Mouse (Mus musculus) spleen, adult 2 months (tissue): ENCODE measurements at regions not wholly inside any gene's neighbourhood (a gene's known extent, or its start where the extent isn't known, plus 50 kb on each side); places are given as distances from the start of the nearest gene placed in this dataset.

ENCODE experiments used
- DNase-seq, 2 experiments: peaks; one replicate each; pipeline versions ENCODE4 v3.0.0 to v3.0.0-alpha.2; 2012 to 2021; ENCODE audit warnings: low spot score in 2 of 2, low read depth in 1 of 2
- H3K27ac ChIP-seq: fragments of 200-500 bp; 2 replicates; pipeline ENCODE4 v1.5.1; 2012; ENCODE audit warnings: low read length, inconsistent platforms; ENCODE audit not compliant: insufficient read depth
- H3K27me3 ChIP-seq: fragments of 200-500 bp; 2 replicates; pipeline ENCODE4 v1.6.1; 2012; ENCODE audit warnings: mild to moderate bottlenecking, moderate library complexity, low read length, inconsistent platforms; ENCODE audit not compliant: control insufficient read depth, insufficient read depth
- H3K36me3 ChIP-seq: fragments of 200-500 bp; 2 replicates; pipeline ENCODE4 v1.6.1; 2012; ENCODE audit warnings: mild to moderate bottlenecking, low read length, inconsistent platforms; ENCODE audit not compliant: control insufficient read depth, insufficient read depth
- H3K4me1 ChIP-seq: fragments of 200-500 bp; 2 replicates; pipeline ENCODE4 v1.6.1; 2011; ENCODE audit warnings: inconsistent platforms; ENCODE audit not compliant: control insufficient read depth, insufficient read depth, insufficient read length
- H3K4me3 ChIP-seq: fragments of 200-500 bp; 2 replicates; pipeline ENCODE4 v1.5.1; 2011; ENCODE audit warnings: mild to moderate bottlenecking, inconsistent platforms; ENCODE audit not compliant: insufficient read depth, insufficient read length; ENCODE audit errors: extremely low read depth
- CTCF ChIP-seq: fragments of 200-500 bp; IDR thresholded peaks from 2 replicates; pipeline ENCODE4 v1.5.1; 2011; ENCODE audit warnings: mild to moderate bottlenecking, inconsistent platforms; ENCODE audit not compliant: insufficient read depth, insufficient read length, insufficient replicate concordance; ENCODE audit errors: extremely low read depth
- POLR2A ChIP-seq: fragments of 200-500 bp; IDR thresholded peaks from 2 replicates; pipeline ENCODE4 v1.6.1; 2011; ENCODE audit warnings: low read depth, low read length, inconsistent platforms
- WGBS: fragments of 180-500 bp; shearing (Covaris S2); methylation state at CpG from one replicate; pipeline ENCODE4 v1.1.7; 2018; 5-methylcytosine and 5-hydroxymethylcytosine counted together

DNA sequence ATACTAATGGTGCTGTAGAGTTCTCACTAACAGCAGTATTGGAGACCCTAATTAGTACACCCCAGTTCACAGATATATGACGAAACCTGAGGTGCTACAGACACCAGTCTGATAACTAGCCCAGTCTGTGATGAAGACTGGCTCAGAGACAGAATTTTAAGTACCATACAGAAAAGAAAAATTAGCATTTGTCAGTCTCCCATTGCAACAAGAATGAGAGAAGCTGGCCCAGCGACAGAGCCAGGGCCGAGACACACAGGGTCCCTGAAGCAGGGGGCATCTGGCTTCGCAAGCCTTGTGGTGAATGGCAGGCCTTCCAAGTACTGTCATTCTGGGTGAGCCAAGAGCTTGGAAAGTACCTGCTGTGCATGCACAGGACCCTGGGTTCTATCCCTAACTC lies 228.8 kb upstream of the Tox3 start:
- no peak for DNase-seq
- TF ChIP-seq POLR2A (no peak), CTCF (no peak)
- Histone ChIP-seq H3K27me3 (no peaks in the 10 kb centered on the region), H3K4me1 (no peaks in the 10 kb centered on the region), H3K27ac (no peak overlapping the region), H3K4me3 (no peak overlapping the region), H3K36me3 (no peaks in the 10 kb centered on the region)
- WGBS, result 89% methylated on average over 4 of the region's 4 CpGs

DNA sequence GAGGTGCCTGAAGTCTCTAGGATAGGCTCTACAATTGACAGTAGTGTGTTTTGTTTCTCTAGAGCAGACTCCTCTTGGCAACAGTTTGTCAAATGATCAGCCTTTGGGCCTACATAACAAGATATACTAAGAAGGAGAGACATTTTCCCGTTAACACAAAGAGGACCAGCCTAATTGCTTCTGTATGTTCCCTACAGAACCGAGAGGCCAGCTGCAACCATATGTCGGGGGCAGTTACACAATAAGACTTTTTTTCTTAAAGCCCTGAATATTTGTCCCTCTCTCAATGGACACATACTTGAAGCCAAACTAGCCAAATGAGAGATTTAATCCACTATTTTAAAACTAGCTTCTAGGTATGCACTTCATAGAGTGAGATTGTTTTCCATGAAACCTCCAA lies 226.5 kb upstream of the Tox3 start:
- no peak overlapping the region for H3K27ac ChIP-seq
- no peaks in the 10 kb centered on the region for H3K36me3 ChIP-seq
- 79% methylated on average over 3 of the region's 3 CpGs for WGBS
- H3K27me3 ChIP-seq, result no peaks in the 10 kb centered on the region
- no peak for DNase-seq
- TF ChIP-seq CTCF (no peak), POLR2A (no peak)
- H3K4me3 ChIP-seq, result no peak overlapping the region
- H3K4me1 ChIP-seq, result no peaks in the 10 kb centered on the region

DNA sequence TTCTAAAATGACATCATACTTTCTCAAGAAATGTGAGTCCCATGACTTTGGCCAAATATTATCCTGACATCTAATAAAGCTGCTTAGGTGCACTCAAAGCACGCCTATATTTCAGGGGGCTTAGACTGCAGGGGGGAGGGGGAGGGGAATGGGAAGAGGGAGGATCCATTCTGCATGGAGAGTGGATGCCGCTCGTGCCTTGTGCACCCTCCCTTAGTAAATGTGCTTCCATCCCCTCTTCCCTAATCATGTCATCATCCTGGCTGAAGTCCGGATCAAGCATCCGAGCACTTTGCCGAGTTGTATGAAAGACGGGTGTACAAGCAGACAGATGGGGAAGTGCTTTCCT lies 207.9 kb upstream of the Tox3 start:
- no peak overlapping the region for H3K27ac ChIP-seq
- no peak overlapping the region for H3K4me3 ChIP-seq
- TF ChIP-seq CTCF (no peak), POLR2A (no peak)
- H3K4me1 ChIP-seq, result no peaks in the 10 kb centered on the region
- no peak for DNase-seq
- no peaks in the 10 kb centered on the region for H3K27me3 ChIP-seq
- H3K36me3 ChIP-seq, result no peaks in the 10 kb centered on the region
- WGBS, result 87% methylated on average over 7 of the region's 7 CpGs

DNA sequence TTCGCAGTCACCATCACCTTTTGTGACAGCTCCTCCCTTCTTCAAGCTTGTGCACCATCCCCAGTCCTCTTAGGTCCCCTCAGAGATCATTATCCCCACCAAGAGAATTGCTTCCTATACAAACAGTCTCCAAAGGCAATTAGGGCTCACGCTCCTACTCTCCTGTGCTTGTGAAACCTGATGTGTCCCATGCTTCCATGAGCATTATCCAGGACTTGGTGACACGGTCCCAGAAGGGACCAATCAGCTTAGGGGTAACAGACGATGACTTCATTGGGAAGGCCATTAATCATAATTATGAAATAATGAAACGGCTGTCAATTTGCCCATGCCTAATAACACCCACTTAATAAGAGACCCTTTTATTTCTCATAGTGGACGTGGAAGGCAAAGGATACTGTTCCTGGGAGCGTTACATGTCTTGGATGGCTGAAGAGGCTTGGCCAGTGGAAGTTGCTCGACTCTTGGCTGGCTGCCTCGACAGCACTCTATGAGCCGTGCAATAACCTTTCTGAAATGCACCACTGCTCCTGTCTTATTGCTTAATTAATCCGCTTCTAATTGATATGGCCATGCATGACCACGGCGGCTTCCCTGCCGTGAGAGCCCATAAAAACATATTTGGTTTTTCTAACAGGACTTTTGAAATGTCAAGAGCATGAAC lies 207.4 kb upstream of the Tox3 start:
- H3K36me3 ChIP-seq, result no peaks in the 10 kb centered on the region
- no peak for TF ChIP-seq POLR2A
- TF ChIP-seq CTCF, result no peak
- no peaks in the 10 kb centered on the region for H3K27me3 ChIP-seq
- DNase-seq, result no peak
- no peak overlapping the region for H3K4me3 ChIP-seq
- no peaks in the 10 kb centered on the region for H3K4me1 ChIP-seq
- 87% methylated on average over 14 of the region's 14 CpGs for WGBS
- H3K27ac ChIP-seq, result no peak overlapping the region

DNA sequence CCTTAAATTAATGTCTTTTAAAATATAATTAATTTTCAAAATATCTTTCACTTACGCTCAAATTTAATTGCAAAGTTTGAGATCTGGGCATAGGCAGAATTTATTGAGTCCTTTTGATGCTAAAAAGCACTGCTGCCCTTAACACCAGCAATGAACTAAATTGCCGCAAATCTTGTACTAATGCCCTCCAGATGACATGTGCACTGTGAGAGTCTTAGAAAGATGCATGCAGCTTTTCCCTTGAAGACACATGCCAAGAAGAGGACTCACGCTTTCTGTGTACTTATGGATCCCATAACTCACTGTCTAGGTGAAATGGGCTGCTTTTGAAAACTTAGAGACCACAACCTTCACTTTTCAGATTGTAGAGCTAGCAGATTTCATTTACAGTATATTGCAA lies 199.1 kb upstream of the Tox3 start:
- no peaks in the 10 kb centered on the region for H3K36me3 ChIP-seq
- DNase-seq, result no peak
- WGBS, result 83% methylated on average over 3 of the region's 3 CpGs
- no peaks in the 10 kb centered on the region for H3K27me3 ChIP-seq
- TF ChIP-seq POLR2A (no peak), CTCF (no peak)
- H3K4me1 ChIP-seq, result no peaks in the 10 kb centered on the region
- no peak overlapping the region for H3K4me3 ChIP-seq
- no peak overlapping the region for H3K27ac ChIP-seq

DNA sequence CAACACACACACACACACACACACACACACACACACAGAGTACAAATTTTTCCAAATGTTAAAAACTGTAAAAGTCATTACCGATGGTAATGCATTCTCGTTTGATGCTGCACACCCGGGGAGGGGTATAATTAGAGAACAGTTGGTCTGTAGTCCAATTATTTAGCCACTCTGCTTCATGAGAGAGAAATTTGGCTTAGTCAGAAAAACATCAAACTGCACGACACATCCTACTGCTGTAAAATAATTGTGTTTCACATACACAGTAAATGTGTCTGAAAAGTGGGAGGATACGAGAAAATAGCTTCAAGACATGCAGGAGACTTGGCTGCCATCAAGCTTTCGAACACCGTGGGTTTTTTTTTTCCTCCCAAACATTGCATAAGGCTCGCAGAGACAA lies 194.5 kb upstream of the Tox3 start:
- Histone ChIP-seq H3K36me3 (no peaks in the 10 kb centered on the region), H3K27me3 (no peaks in the 10 kb centered on the region), H3K4me3 (no peak overlapping the region), H3K4me1 (no peaks in the 10 kb centered on the region), H3K27ac (no peak overlapping the region)
- DNase-seq, result no peak
- TF ChIP-seq CTCF, result no peak
- TF ChIP-seq POLR2A, result no peak
- 77% methylated on average over 8 of the region's 8 CpGs for WGBS

DNA sequence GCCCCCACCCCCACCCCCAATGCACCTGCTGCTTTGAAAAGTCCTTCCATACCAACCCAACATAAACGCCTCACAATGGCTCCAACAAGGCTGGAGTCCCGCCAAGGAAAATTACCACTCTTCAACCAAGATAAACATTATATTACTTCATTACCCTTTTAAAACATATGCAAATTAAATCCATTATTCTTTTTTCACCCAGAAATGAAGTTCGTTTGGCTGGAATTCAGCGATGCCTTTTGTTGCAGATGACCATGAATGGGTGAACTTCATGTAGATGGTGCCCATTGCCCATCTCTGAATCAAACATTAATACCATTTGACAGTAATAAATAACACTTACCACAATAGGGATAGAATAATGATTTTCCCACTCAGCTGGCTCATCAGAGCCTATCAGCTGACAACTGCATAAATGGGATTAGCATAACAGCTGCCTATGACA lies 188.1 kb upstream of the Tox3 start:
- DNase-seq, result no peak
- no peak for TF ChIP-seq CTCF
- no peak for TF ChIP-seq POLR2A
- Histone ChIP-seq H3K4me3 (no peak overlapping the region), H3K27me3 (no peaks in the 10 kb centered on the region), H3K36me3 (no peaks in the 10 kb centered on the region), H3K4me1 (no peaks in the 10 kb centered on the region), H3K27ac (no peak overlapping the region)
- 89% methylated on average over 4 of the region's 4 CpGs for WGBS
